Mouse (Mus musculus) midbrain, embryonic 11.5 days (tissue): Measurements from ENCODE around the gene Ube2e2. TPM values are rescaled to one million over a fixed set of nuclear protein-coding genes. Genes with fewer than 3 reads are reported as not detected.

Experiments
- ATAC-seq: fragments of 200-750 bp; cut with Nextera tagmentation; 2 replicates; pipeline ENCODE4 v1.8.0; 2017; ENCODE audit warnings: moderate TSS enrichment, moderate library complexity; ENCODE audit not compliant: low FRiP score
- DNase-seq: peaks from one replicate; pipeline ENCODE4 v3.0.0; 2015; ENCODE audit warnings: low spot score; ENCODE audit errors: missing footprints
- H3K27ac ChIP-seq: fragments of 300-500 bp; sonication (generic); 2 replicates; pipeline ENCODE4 v1.5.1; 2014; ENCODE audit warnings: low read depth, low read length
- H3K27me3 ChIP-seq: fragments of 300-500 bp; sonication (generic); 2 replicates; pipeline ENCODE4 v1.6.1; 2014; ENCODE audit warnings: mild to moderate bottlenecking, low read length, moderate library complexity, mixed read lengths; ENCODE audit not compliant: control insufficient read depth, insufficient read depth
- H3K36me3 ChIP-seq: fragments of 300-500 bp; sonication (generic); 2 replicates; pipeline ENCODE4 v1.6.1; 2014; ENCODE audit warnings: mild to moderate bottlenecking, low read length, moderate library complexity, mixed read lengths; ENCODE audit not compliant: control insufficient read depth, insufficient read depth
- H3K4me1 ChIP-seq: fragments of 300-500 bp; sonication (generic); 2 replicates; pipeline ENCODE4 v1.6.1; 2014; ENCODE audit warnings: low read length; ENCODE audit not compliant: control insufficient read depth, insufficient read depth
- H3K4me2 ChIP-seq: fragments of 300-500 bp; sonication (generic); 2 replicates; pipeline ENCODE4 v1.6.1; 2014; ENCODE audit warnings: mild to moderate bottlenecking, moderate library complexity
- H3K4me3 ChIP-seq: fragments of 300-500 bp; sonication (generic); 2 replicates; pipeline ENCODE4 v1.5.1; 2014; ENCODE audit warnings: low read depth, low read length
- H3K9ac ChIP-seq: fragments of 300-500 bp; sonication (generic); 2 replicates; pipeline ENCODE4 v1.6.1; 2014; ENCODE audit warnings: low read length
- H3K9me3 ChIP-seq: fragments of 300-500 bp; sonication (generic); 2 replicates; pipeline ENCODE4 v1.6.1; 2016; ENCODE audit warnings: low read length; ENCODE audit not compliant: control insufficient read depth
- WGBS: fragments of 180-500 bp; shearing (Covaris S2); extraction: QIAGEN DNeasy Blood & Tissue Kit; methylation state at CpG from one replicate; pipeline ENCODE4 v1.1.7; 2014; 5-methylcytosine and 5-hydroxymethylcytosine counted together
- polyA plus RNA-seq: library from polyadenylated mRNA; unstranded; fragments of >200 nt; fragmentation: Nextera tagmentation; extraction: Ambion mirVana; gene quantifications from 2 replicates; pipeline ENCODE4 v1.2.1, GENCODE M21; 2014

The Ube2e2 gene
- polyA plus RNA-seq, 1 experiment from 2014 or later: 55.9 TPM

GRCm38 (mm10) chr14:18820713-18821112 lies 73.4 kb downstream of the Ube2e2 start:
- no peak overlapping the region for H3K4me2 ChIP-seq
- no peaks in the 10 kb centered on the region for H3K9me3 ChIP-seq
- no peaks in the 10 kb centered on the region for H3K27me3 ChIP-seq
- no peak overlapping the region for H3K4me3 ChIP-seq
- H3K4me1 ChIP-seq: no peaks in the 10 kb centered on the region
- 83% methylated on average over 6 of the region's 6 CpGs for WGBS
- H3K36me3 ChIP-seq: no peaks in the 10 kb centered on the region
- ATAC-seq (no peak), DNase-seq (no peak)
- no peak overlapping the region for H3K9ac ChIP-seq
- no peak overlapping the region for H3K27ac ChIP-seq

- no peak overlapping the region for H3K4me3 ChIP-seq
- no peaks in the 10 kb centered on the region for H3K27me3 ChIP-seq
- no peak overlapping the region for H3K27ac ChIP-seq
- H3K9me3 ChIP-seq: no peaks in the 10 kb centered on the region; the same call in 1 of the 2 replicates
- DNase-seq: no peak
- no peak overlapping the region for H3K9ac ChIP-seq
- H3K4me2 ChIP-seq: no peak overlapping the region
- ATAC-seq: no peak
- H3K36me3 ChIP-seq: no peaks in the 10 kb centered on the region
- H3K4me1 ChIP-seq: no peaks in the 10 kb centered on the region
Observed at GRCm38 (mm10) chr14:18796857-18797256, 97.2 kb downstream of the Ube2e2 start.

GRCm38 (mm10) chr14:18795787-18796186 lies 98.3 kb downstream of the Ube2e2 start:
- WGBS: 73% methylated on average over 2 of the region's 2 CpGs
- DNase-seq (no peak), ATAC-seq (no peak)
- H3K9ac ChIP-seq: no peak overlapping the region
- no peaks in the 10 kb centered on the region for H3K27me3 ChIP-seq
- no peak overlapping the region for H3K4me2 ChIP-seq
- H3K27ac ChIP-seq: no peak overlapping the region
- no peak overlapping the region for H3K4me3 ChIP-seq
- no peaks in the 10 kb centered on the region for H3K36me3 ChIP-seq
- H3K4me1 ChIP-seq: no peaks in the 10 kb centered on the region
- no peaks in the 10 kb centered on the region; the same call in 1 of the 2 replicates for H3K9me3 ChIP-seq

- Histone ChIP-seq H3K36me3 (no peaks in the 10 kb centered on the region), H3K9me3 (no peaks in the 10 kb centered on the region), H3K27me3 (no peaks in the 10 kb centered on the region), H3K9ac (no peak overlapping the region), H3K27ac (no peak overlapping the region), H3K4me1 (no peaks in the 10 kb centered on the region), H3K4me2 (no peak overlapping the region), H3K4me3 (no peak overlapping the region)
- peak; percentile 49 for DNase-seq
- ATAC-seq: no peak
- 88% methylated on average over 3 of the region's 3 CpGs for WGBS
Observed at GRCm38 (mm10) chr14:18778993-18779675, 114.9 kb downstream of the Ube2e2 start.

GRCm38 (mm10) chr14:18778241-18778640 lies 115.8 kb downstream of the Ube2e2 start:
- Histone ChIP-seq H3K4me3 (no peak overlapping the region), H3K27me3 (no peaks in the 10 kb centered on the region), H3K36me3 (no peaks in the 10 kb centered on the region), H3K9me3 (no peaks in the 10 kb centered on the region), H3K27ac (no peak overlapping the region), H3K4me2 (no peak overlapping the region), H3K4me1 (no peaks in the 10 kb centered on the region), H3K9ac (no peak overlapping the region)
- 87% methylated on average over 5 of the region's 5 CpGs for WGBS
- ATAC-seq (no peak), DNase-seq (peak; percentile 54)

- H3K9ac ChIP-seq: no peak overlapping the region
- WGBS: 94% methylated on average over 2 of the region's 2 CpGs
- no peak for ATAC-seq
Observed at GRCm38 (mm10) chr14:18776132-18776531, 117.9 kb downstream of the Ube2e2 start.

GRCm38 (mm10) chr14:18773724-18774123 lies 120.3 kb downstream of the Ube2e2 start:
- WGBS: 70% methylated on average over 2 of the region's 2 CpGs

More at GRCm38 (mm10) chr14:18776132-18776531, 117.9 kb downstream of the Ube2e2 start:
- H3K4me1 ChIP-seq: no peaks in the 10 kb centered on the region
- H3K27ac ChIP-seq: no peak overlapping the region
- no peak overlapping the region for H3K4me2 ChIP-seq
- DNase-seq: peak; percentile 57
- no peaks in the 10 kb centered on the region for H3K36me3 ChIP-seq
- no peaks in the 10 kb centered on the region for H3K9me3 ChIP-seq
- H3K4me3 ChIP-seq: no peak overlapping the region
- H3K27me3 ChIP-seq: no peaks in the 10 kb centered on the region

GRCm38 (mm10) chr14:18759601-18760356 lies 134.3 kb downstream of the Ube2e2 start:
- DNase-seq (no peak), ATAC-seq (no peak)
- no peak overlapping the region for H3K4me2 ChIP-seq
- 71% methylated on average over 6 of the region's 6 CpGs for WGBS
- H3K27me3 ChIP-seq: no peaks in the 10 kb centered on the region
- H3K9ac ChIP-seq: no peak overlapping the region
- H3K27ac ChIP-seq: no peak overlapping the region
- no peaks in the 10 kb centered on the region for H3K4me1 ChIP-seq
- no peaks in the 10 kb centered on the region for H3K36me3 ChIP-seq
- no peaks in the 10 kb centered on the region for H3K9me3 ChIP-seq
- H3K4me3 ChIP-seq: no peak overlapping the region

More at GRCm38 (mm10) chr14:18773724-18774123, 120.3 kb downstream of the Ube2e2 start:
- Histone ChIP-seq H3K36me3 (no peaks in the 10 kb centered on the region), H3K9me3 (no peaks in the 10 kb centered on the region), H3K27me3 (no peaks in the 10 kb centered on the region), H3K27ac (no peak overlapping the region), H3K4me3 (no peak overlapping the region), H3K9ac (no peak overlapping the region), H3K4me2 (no peak overlapping the region), H3K4me1 (no peaks in the 10 kb centered on the region)
- DNase-seq (no peak), ATAC-seq (no peak)
